In genomic region chr5:5265861-5266786, GRCm38 (mm10) we compare ENCODE assay signal across 8 mouse cellular contexts.
DNase-seq lines count a peak whose midpoint lies in the region; ATAC-seq and TF ChIP-seq lines count a peak whose summit lies in the region.

No protein-coding gene starts in this region.

- peak; percentile 83 for TF ChIP-seq CTCF in hindbrain, postnatal 0 days (IDR thresholded peaks at IDR 0.05; ENCODE audit: low read depth)
- TF ChIP-seq CTCF in stomach, postnatal 0 days (IDR thresholded peaks at IDR 0.05; ENCODE audit: low read depth), result peak; percentile 76

- DNase-seq in urinary bladder, postnatal 14 days (ENCODE audit: low spot score), result peak; percentile 67
- no peak for DNase-seq in urinary bladder, adult 2 months (ENCODE audit: low spot score)
- DNase-seq in cerebellum, adult 9-10 months, result peak; percentile 54
- peak; percentile 77 to 95 for DNase-seq in frontal cortex, adult 2 months (ENCODE audit: extremely low spot score in 1 of 2, low spot score in 1 of 2)
- DNase-seq in hindbrain, postnatal 0 days (ENCODE audit: low spot score), result peak; percentile 94
- peak; percentile 65 to 90 for DNase-seq in left cerebral cortex, adult 9 months (ENCODE audit: low spot score in 2 of 2)
- peak; percentile 91 for DNase-seq in midbrain, embryonic 14.5 days
- DNase-seq in stomach, postnatal 0 days (ENCODE audit: low spot score), result peak; percentile 56

- H3K27ac ChIP-seq in hindbrain, postnatal 0 days, result peak overlapping the region; percentile 49
- H3K27ac ChIP-seq in midbrain, embryonic 14.5 days (replicated peaks; ENCODE audit: low read depth, low read length), result peak overlapping the region; percentile 85
- no peak overlapping the region for H3K27ac ChIP-seq in stomach, postnatal 0 days (replicated peaks)

- no peaks in the 10 kb centered on the region for H3K36me3 ChIP-seq in hindbrain, postnatal 0 days (ENCODE audit: insufficient read depth, low read length)
- no peaks in the 10 kb centered on the region for H3K36me3 ChIP-seq in midbrain, embryonic 14.5 days (ENCODE audit: control insufficient read depth, insufficient read depth, low read length)
- H3K36me3 ChIP-seq in stomach, postnatal 0 days (ENCODE audit: control insufficient read depth, insufficient read depth, low read length), result no peaks in the 10 kb centered on the region

- peak overlapping the region; percentile 36 for H3K4me3 ChIP-seq in hindbrain, postnatal 0 days (ENCODE audit: low read length)
- peak overlapping the region; percentile 31 for H3K4me3 ChIP-seq in midbrain, embryonic 14.5 days (replicated peaks; ENCODE audit: low read depth, low read length)
- no peak overlapping the region for H3K4me3 ChIP-seq in stomach, postnatal 0 days (ENCODE audit: low read depth, low read length)

- 14% methylated on average over 10 of the region's 10 CpGs for WGBS in hindbrain, postnatal 0 days
- 10% methylated on average over 10 of the region's 10 CpGs for WGBS in midbrain, embryonic 14.5 days
- 33% methylated on average over 10 of the region's 10 CpGs for WGBS in stomach, postnatal 0 days

- peak overlapping the region; percentile 59 for H3K4me2 ChIP-seq in hindbrain, postnatal 0 days (ENCODE audit: low read depth, low read length)
- H3K4me2 ChIP-seq in midbrain, embryonic 14.5 days (ENCODE audit: low read length), result peak overlapping the region; percentile 50
- no peak overlapping the region for H3K4me2 ChIP-seq in stomach, postnatal 0 days (replicated peaks; ENCODE audit: low read depth)

- TF ChIP-seq EP300 in stomach, postnatal 0 days (optimal IDR thresholded peaks at IDR 0.05), result no peak

- peak overlapping the region; percentile 35 for H3K9ac ChIP-seq in hindbrain, postnatal 0 days (replicated peaks; ENCODE audit: low read length)
- H3K9ac ChIP-seq in midbrain, embryonic 14.5 days (replicated peaks; ENCODE audit: low read length), result peak overlapping the region; percentile 36
- no peak overlapping the region for H3K9ac ChIP-seq in stomach, postnatal 0 days (ENCODE audit: low read length)

- ATAC-seq in hindbrain, postnatal 0 days, result peak; percentile 83
- ATAC-seq in midbrain, embryonic 14.5 days (ENCODE audit: low FRiP score, low TSS enrichment), result peak; percentile 66
- ATAC-seq in stomach, postnatal 0 days (ENCODE audit: low FRiP score, low TSS enrichment), result 0 out of 2 replicates have a peak, but pooled peaks have one; percentile 69

- H3K27me3 ChIP-seq in hindbrain, postnatal 0 days (ENCODE audit: insufficient read depth, low read length), result no peaks in the 10 kb centered on the region
- H3K27me3 ChIP-seq in midbrain, embryonic 14.5 days (ENCODE audit: control insufficient read depth, insufficient read depth, low read length), result no peaks in the 10 kb centered on the region
- H3K27me3 ChIP-seq in stomach, postnatal 0 days (ENCODE audit: control insufficient read depth, insufficient read depth, low read length), result no peaks in the 10 kb centered on the region

- no peaks in the 10 kb centered on the region for H3K9me3 ChIP-seq in hindbrain, postnatal 0 days (ENCODE audit: low read length)
- no peaks in the 10 kb centered on the region for H3K9me3 ChIP-seq in midbrain, embryonic 14.5 days (ENCODE audit: control insufficient read depth, low read length)
- no peaks in the 10 kb centered on the region for H3K9me3 ChIP-seq in stomach, postnatal 0 days (ENCODE audit: control insufficient read depth, low read length)

- no peaks in the 10 kb centered on the region for H3K4me1 ChIP-seq in hindbrain, postnatal 0 days (ENCODE audit: insufficient read depth, low read length)
- peaks cover 14% of the 10 kb centered on the region for H3K4me1 ChIP-seq in midbrain, embryonic 14.5 days (ENCODE audit: control insufficient read depth, insufficient read depth, low read length)
- no peaks in the 10 kb centered on the region for H3K4me1 ChIP-seq in stomach, postnatal 0 days (replicated peaks; ENCODE audit: control insufficient read depth, insufficient read depth)
